In the genomic region with DNA sequence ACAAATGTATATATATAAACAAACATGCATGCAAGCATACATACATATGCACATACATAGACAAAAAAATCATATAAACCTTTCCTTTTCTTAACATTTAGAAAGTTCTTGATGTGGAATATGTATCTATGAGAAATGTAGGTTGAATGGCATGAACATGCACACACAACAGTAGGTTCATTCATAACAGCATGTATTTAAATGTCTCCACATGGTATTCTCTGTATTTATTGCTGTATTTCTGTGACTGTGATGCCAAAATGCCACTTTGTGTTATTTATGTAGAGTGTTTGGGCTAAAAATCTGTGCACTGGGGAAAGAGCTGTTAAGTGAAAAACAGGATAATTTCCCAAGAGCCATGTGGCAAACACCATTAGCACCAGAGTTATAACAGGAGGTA, we compare ENCODE assay signal across 23 mouse cellular contexts.
A peak's percentile ranks its signal among the peaks of the same experiment; 100 is the strongest.
DNase-seq lines count a peak whose midpoint lies in the region; ATAC-seq and TF ChIP-seq lines count a peak whose summit lies in the region.
"Had no signal": no experiment of that assay in that cellular context is flagged by ENCODE, and none has a peak within 500 bp of the region (broad histone marks: within the 10 kb centered on the region; RNA-seq: fewer than 3 reads in every experiment).

No protein-coding gene starts in this region.

- H3K9ac ChIP-seq in forebrain, embryonic 15.5 days (replicated peaks) = no peak overlapping the region
- H3K9ac ChIP-seq in forebrain, postnatal 0 days = no peak overlapping the region
- no peak overlapping the region for H3K9ac ChIP-seq in forebrain, embryonic 12.5 days
- H3K9ac ChIP-seq: embryonic facial prominence, embryonic 13.5 days; embryonic facial prominence, embryonic 15.5 days had no signal

- TF ChIP-seq CTCF in forebrain, postnatal 0 days (IDR thresholded peaks at IDR 0.05; ENCODE audit: low read depth) = no peak
- no peak for TF ChIP-seq CTCF in brain, embryonic 14.5 days (IDR thresholded peaks at IDR 0.05; ENCODE audit: borderline replicate concordance, extremely low read depth, insufficient read depth, insufficient read length)

- H3K27ac ChIP-seq in forebrain, embryonic 15.5 days (replicated peaks) = no peak overlapping the region
- H3K27ac ChIP-seq in forebrain, embryonic 10.5 days = no peak overlapping the region
- no peak overlapping the region for H3K27ac ChIP-seq in forebrain, postnatal 0 days (ENCODE audit: low read depth, low read length)
- H3K27ac ChIP-seq in forebrain, embryonic 12.5 days = no peak overlapping the region
- H3K27ac ChIP-seq: embryonic facial prominence, embryonic 13.5 days; embryonic facial prominence, embryonic 15.5 days; gastrocnemius, adult 2 months had no signal

- no peaks in the 10 kb centered on the region for H3K4me1 ChIP-seq in forebrain, embryonic 15.5 days
- no peaks in the 10 kb centered on the region for H3K4me1 ChIP-seq in forebrain, embryonic 10.5 days
- no peaks in the 10 kb centered on the region for H3K4me1 ChIP-seq in forebrain, postnatal 0 days (ENCODE audit: insufficient read depth)
- no peaks in the 10 kb centered on the region for H3K4me1 ChIP-seq in forebrain, embryonic 12.5 days
- H3K4me1 ChIP-seq: embryonic facial prominence, embryonic 13.5 days; embryonic facial prominence, embryonic 15.5 days had no signal

- no peaks in the 10 kb centered on the region for H3K27me3 ChIP-seq in forebrain, embryonic 15.5 days
- H3K27me3 ChIP-seq in forebrain, embryonic 10.5 days (ENCODE audit: poor library complexity, severe bottlenecking) = no peaks in the 10 kb centered on the region
- no peaks in the 10 kb centered on the region for H3K27me3 ChIP-seq in forebrain, postnatal 0 days (ENCODE audit: insufficient read depth, low read length)
- no peaks in the 10 kb centered on the region for H3K27me3 ChIP-seq in forebrain, embryonic 12.5 days
- H3K27me3 ChIP-seq: embryonic facial prominence, embryonic 13.5 days; embryonic facial prominence, embryonic 15.5 days; Patski had no signal

- DNase-seq in forebrain, embryonic 10.5 days (ENCODE audit: extremely low spot score, low spot score) = no peak
- DNase-seq in forebrain, postnatal 0 days = peak; percentile 39
- DNase-seq in layer of hippocampus, adult 9-11 months = peak; percentile 6
- no peak for DNase-seq in layer of hippocampus, postnatal 36 days
- DNase-seq in brain, embryonic 14.5 days (ENCODE audit: low read depth) = peak; percentile 11
- no peak for DNase-seq in cerebellum, postnatal 25 days
- DNase-seq: adrenal gland, adult 8-10 months; adrenal gland, postnatal 14 days; adrenal gland, postnatal 36 days; cerebellum, adult 11-12 months; cerebellum, adult 2 months; cerebellum, adult 9-10 months; cerebellum, postnatal 10 days; cerebellum, postnatal 36 days; embryo, embryonic 11 days; gastrocnemius, adult 2 months had no signal

- no peaks in the 10 kb centered on the region for H3K36me3 ChIP-seq in forebrain, embryonic 15.5 days
- no peaks in the 10 kb centered on the region for H3K36me3 ChIP-seq in forebrain, embryonic 10.5 days (replicated peaks)
- no peaks in the 10 kb centered on the region for H3K36me3 ChIP-seq in forebrain, postnatal 0 days (ENCODE audit: insufficient read depth)
- H3K36me3 ChIP-seq in forebrain, embryonic 12.5 days (replicated peaks) = no peaks in the 10 kb centered on the region
- H3K36me3 ChIP-seq: embryonic facial prominence, embryonic 13.5 days; embryonic facial prominence, embryonic 15.5 days had no signal

- no peak for TF ChIP-seq POLR2A in brain, embryonic 14.5 days (IDR thresholded peaks at IDR 0.05; ENCODE audit: borderline replicate concordance, extremely low read depth, insufficient read depth, insufficient read length, poor library complexity, severe bottlenecking)

- H3K4me2 ChIP-seq in forebrain, embryonic 15.5 days (replicated peaks) = no peak overlapping the region
- no peak overlapping the region for H3K4me2 ChIP-seq in forebrain, postnatal 0 days (ENCODE audit: low read depth)
- H3K4me2 ChIP-seq in forebrain, embryonic 12.5 days = no peak overlapping the region
- H3K4me2 ChIP-seq: embryonic facial prominence, embryonic 13.5 days; embryonic facial prominence, embryonic 15.5 days had no signal

- no peak overlapping the region for H3K4me3 ChIP-seq in forebrain, embryonic 15.5 days
- no peak overlapping the region for H3K4me3 ChIP-seq in forebrain, embryonic 10.5 days
- no peak overlapping the region for H3K4me3 ChIP-seq in forebrain, postnatal 0 days (ENCODE audit: low read depth, low read length)
- H3K4me3 ChIP-seq in forebrain, embryonic 12.5 days (replicated peaks) = no peak overlapping the region
- H3K4me3 ChIP-seq: embryonic facial prominence, embryonic 13.5 days; embryonic facial prominence, embryonic 15.5 days; erythroblast, embryonic 14.5 days; gastrocnemius, adult 2 months had no signal

- no peaks in the 10 kb centered on the region for H3K9me3 ChIP-seq in forebrain, embryonic 15.5 days
- H3K9me3 ChIP-seq in forebrain, embryonic 10.5 days = no peaks in the 10 kb centered on the region
- no peaks in the 10 kb centered on the region for H3K9me3 ChIP-seq in forebrain, postnatal 0 days (ENCODE audit: low read length)
- H3K9me3 ChIP-seq in forebrain, embryonic 12.5 days = no peaks in the 10 kb centered on the region
- H3K9me3 ChIP-seq: embryonic facial prominence, embryonic 13.5 days; embryonic facial prominence, embryonic 15.5 days had no signal

- ATAC-seq in forebrain, embryonic 15.5 days (replicated peaks) = peak; percentile 38; the same call in 1 of the 2 replicates
- peak; percentile 56 for ATAC-seq in forebrain, postnatal 0 days
- no peak for ATAC-seq in forebrain, embryonic 12.5 days (ENCODE audit: low FRiP score)
- ATAC-seq: activated CD4-positive, CD25-positive, alpha-beta regulatory T cell, adult 4 months; Patski had no signal

Comparison
In these comparisons a context has a peak if more than half of its experiments do, and no peak if none do; other contexts are left out.
1. DNase-seq: peak in forebrain, postnatal 0 days (single experiment), layer of hippocampus, adult 9-11 months (single experiment) and brain, embryonic 14.5 days (single experiment); none in forebrain, embryonic 10.5 days (single experiment), layer of hippocampus, postnatal 36 days (0 of 2) and cerebellum, postnatal 25 days (0 of 2).